Mouse (Mus musculus) kidney, embryonic 15.5 days (tissue): ENCODE measurements around the gene Kcnj4. TPM values are rescaled to one million over a fixed set of nuclear protein-coding genes. Genes with fewer than 3 reads are reported as not detected.
"Not testable (repeated sequence)": the region's sequence is repeated elsewhere in the genome, so short reads cannot be mapped to it uniquely, and the experiment has no call there.

Experiments
- ATAC-seq: fragments of 200-750 bp; cut with Nextera tagmentation; replicated peaks from 2 replicates; pipeline ENCODE4 v1.8.0; 2017; ENCODE audit warnings: moderate TSS enrichment; ENCODE audit not compliant: low FRiP score
- H3K27ac ChIP-seq: fragments of 300-500 bp; sonication (generic); 2 replicates; pipeline ENCODE4 v1.5.1; 2015; ENCODE audit warnings: mild to moderate bottlenecking, inconsistent platforms
- H3K27me3 ChIP-seq: fragments of 300-500 bp; sonication (generic); 2 replicates; pipeline ENCODE4 v1.6.1; 2015; ENCODE audit warnings: inconsistent platforms
- H3K36me3 ChIP-seq: fragments of 300-500 bp; sonication (generic); 2 replicates; pipeline ENCODE4 v1.6.1; 2015; ENCODE audit warnings: inconsistent platforms
- H3K4me1 ChIP-seq: fragments of 300-500 bp; sonication (generic); 2 replicates; pipeline ENCODE4 v1.6.1; 2015; ENCODE audit warnings: inconsistent platforms
- H3K4me2 ChIP-seq: fragments of 300-500 bp; sonication (generic); 2 replicates; pipeline ENCODE4 v1.6.1; 2015; ENCODE audit warnings: moderate library complexity, mild to moderate bottlenecking, inconsistent platforms
- H3K4me3 ChIP-seq: fragments of 300-500 bp; sonication (generic); replicated peaks from 2 replicates; pipeline ENCODE4 v1.5.1; 2015; ENCODE audit warnings: mild to moderate bottlenecking, inconsistent platforms
- H3K9ac ChIP-seq: fragments of 300-500 bp; sonication (generic); 2 replicates; pipeline ENCODE4 v1.6.1; 2015; ENCODE audit warnings: mild to moderate bottlenecking, inconsistent platforms
- H3K9me3 ChIP-seq: fragments of 300-500 bp; sonication (generic); replicated peaks from 2 replicates; pipeline ENCODE4 v1.6.1; 2016; ENCODE audit warnings: inconsistent platforms
- WGBS: fragments of 180-500 bp; shearing (Covaris S2); methylation state at CpG from one replicate; pipeline ENCODE4 v1.1.7; 2015; ENCODE audit warnings: mixed read lengths; 5-methylcytosine and 5-hydroxymethylcytosine counted together
- polyA plus RNA-seq: library from polyadenylated mRNA; unstranded; fragments of >200 nt; fragmentation: Nextera tagmentation; extraction: Ambion mirVana; gene quantifications from 2 replicates; pipeline ENCODE4 v1.2.1, GENCODE M21; 2015

Kcnj4 gene
- polyA plus RNA-seq, 1 experiment from 2014 or later: 0.12 TPM

GRCm38 (mm10) chr15:79471095-79471494 lies 33.9 kb downstream of the Kcnj4 start:
- Histone ChIP-seq H3K4me1 (peaks cover 11% of the 10 kb centered on the region), H3K36me3 (no peaks in the 10 kb centered on the region), H3K4me3 (peak overlapping the region; percentile 34), H3K27me3 (peaks cover 11% of the 10 kb centered on the region), H3K9me3 (no peaks in the 10 kb centered on the region), H3K9ac (no peak overlapping the region), H3K27ac (no peak overlapping the region), H3K4me2 (peak overlapping the region; percentile 50)
- 50% methylated on average over 10 of the region's 10 CpGs for WGBS
- ATAC-seq: no peak

DNA sequence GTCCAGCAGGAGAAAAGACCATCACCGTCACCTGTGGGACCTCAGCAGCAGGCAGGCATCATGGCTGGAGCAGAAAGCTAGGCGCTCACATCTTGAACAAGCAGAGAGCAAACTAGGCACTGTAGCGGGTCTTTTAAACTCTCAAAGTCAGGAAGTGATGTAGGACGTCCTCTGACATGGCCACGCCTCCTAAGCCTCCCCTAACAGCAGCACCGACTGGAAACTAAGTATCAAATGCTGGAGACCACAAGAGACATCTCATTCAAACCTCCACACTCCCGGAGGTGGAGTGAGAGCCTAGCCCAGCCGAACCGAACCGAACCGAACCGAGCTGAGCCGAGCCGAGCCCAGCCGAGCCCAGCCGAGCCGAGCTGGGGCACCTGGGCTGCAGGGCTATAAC lies 34.5 kb downstream of the Kcnj4 start:
- Histone ChIP-seq H3K36me3 (no peaks in the 10 kb centered on the region), H3K4me1 (peaks cover 11% of the 10 kb centered on the region), H3K27me3 (peaks cover 11% of the 10 kb centered on the region), H3K27ac (no peak overlapping the region), H3K4me2 (peak overlapping the region; percentile 50), H3K4me3 (peak overlapping the region; percentile 34), H3K9me3 (no peaks in the 10 kb centered on the region), H3K9ac (no peak overlapping the region)
- 26% methylated on average over 17 of the region's 17 CpGs for WGBS
- no peak for ATAC-seq

DNA sequence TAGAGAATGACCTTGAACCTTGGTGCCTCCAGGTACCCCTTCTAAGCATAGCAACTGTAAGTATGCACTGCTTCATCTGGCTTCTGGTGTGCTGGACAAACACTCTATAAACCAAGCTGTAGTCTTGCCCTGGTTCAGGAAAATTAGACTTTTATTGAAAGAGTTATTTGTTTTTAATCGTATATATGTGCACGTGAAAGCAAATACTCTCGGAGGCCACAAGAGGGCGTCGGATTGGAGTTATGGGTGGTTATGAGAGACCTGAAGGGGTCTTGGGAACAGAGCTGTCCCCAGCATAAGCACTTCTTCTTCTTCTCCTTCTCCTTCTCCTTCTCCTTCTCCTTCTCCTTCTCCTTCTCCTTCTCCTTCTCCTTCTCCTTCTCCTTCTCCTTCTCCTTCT lies 35.5 kb downstream of the Kcnj4 start:
- Histone ChIP-seq H3K4me2 (no peak overlapping the region), H3K27ac (no peak overlapping the region), H3K27me3 (peaks cover 11% of the 10 kb centered on the region), H3K4me1 (peaks cover 12% of the 10 kb centered on the region), H3K9ac (no peak overlapping the region), H3K9me3 (no peaks in the 10 kb centered on the region), H3K36me3 (no peaks in the 10 kb centered on the region), H3K4me3 (no peak overlapping the region)
- WGBS: 67% methylated on average over 5 of the region's 5 CpGs
- ATAC-seq: no peak

DNA sequence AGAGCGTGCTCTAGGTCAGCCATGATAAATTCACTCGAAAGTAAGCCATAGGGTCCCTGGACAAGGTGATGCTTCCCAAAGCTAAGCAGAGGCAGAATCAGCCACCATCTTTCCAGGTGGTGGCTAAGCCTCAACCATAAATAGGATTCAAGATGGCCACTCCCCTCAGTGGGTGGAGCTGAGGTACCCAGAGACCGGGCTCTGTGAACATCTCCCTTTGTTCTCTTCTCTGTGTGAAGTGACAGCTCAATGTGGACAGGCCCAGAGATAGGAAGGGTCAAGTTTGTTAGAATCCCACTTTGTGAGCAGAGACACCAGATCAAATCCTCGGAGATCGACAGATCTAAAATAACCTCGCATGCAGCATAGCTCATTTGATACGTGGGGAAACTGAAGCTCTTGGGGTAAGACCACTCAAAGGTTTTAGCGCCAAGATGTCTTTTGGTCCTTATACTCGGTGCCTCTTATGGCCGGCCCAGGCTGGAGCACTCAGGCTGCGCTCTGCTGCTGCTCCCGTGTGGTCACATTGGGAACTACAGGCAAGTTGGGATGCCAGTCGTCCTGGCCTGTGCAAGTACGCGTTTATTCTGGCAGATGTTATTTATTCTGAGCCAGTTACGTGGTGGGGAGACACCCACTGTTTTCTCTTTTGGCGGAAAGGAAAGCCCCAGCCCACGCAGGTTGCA lies 38.3 kb downstream of the Kcnj4 start:
- no peak overlapping the region for H3K27ac ChIP-seq
- no peak overlapping the region for H3K4me3 ChIP-seq
- H3K9ac ChIP-seq: no peak overlapping the region
- no peaks in the 10 kb centered on the region for H3K36me3 ChIP-seq
- H3K9me3 ChIP-seq: no peaks in the 10 kb centered on the region
- peaks cover 16% of the 10 kb centered on the region for H3K4me1 ChIP-seq
- 0 out of 2 replicates have a peak overlapping the region, but pooled peaks have one; percentile 1 for H3K4me2 ChIP-seq
- H3K27me3 ChIP-seq: peaks cover 37% of the 10 kb centered on the region
- WGBS: 7% methylated on average over 18 of the region's 18 CpGs
- ATAC-seq: peak; percentile 68; the same call in 1 of the 2 replicates

DNA sequence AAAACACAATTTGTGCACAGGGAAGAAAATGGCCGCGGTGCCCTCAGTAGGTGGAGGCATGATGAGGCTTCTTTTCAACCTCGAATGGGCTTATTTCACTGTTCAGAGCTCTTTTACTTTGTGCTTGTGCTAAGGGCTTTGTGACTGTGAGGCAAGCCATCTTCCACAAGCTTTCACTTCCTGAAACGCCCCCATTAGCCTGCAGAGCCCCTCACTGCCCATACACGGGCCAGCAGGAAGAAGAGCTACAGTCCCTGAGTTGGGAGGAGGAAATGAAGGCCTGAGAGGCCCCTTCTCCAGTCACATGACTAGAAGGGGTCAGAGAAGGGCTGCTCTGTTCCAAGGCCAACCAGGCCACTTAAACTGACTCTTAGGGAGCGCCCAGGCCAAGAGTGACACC lies 48.5 kb downstream of the Kcnj4 start:
- Histone ChIP-seq H3K36me3 (no peaks in the 10 kb centered on the region), H3K9ac (no peak overlapping the region), H3K4me3 (no peak overlapping the region), H3K9me3 (no peaks in the 10 kb centered on the region), H3K27me3 (peaks cover 11% of the 10 kb centered on the region), H3K4me1 (peaks cover 25% of the 10 kb centered on the region), H3K27ac (0 out of 2 replicates have a peak overlapping the region, but pooled peaks have one; percentile 27), H3K4me2 (no peak overlapping the region)
- ATAC-seq: no peak
- WGBS: 65% methylated on average over 6 of the region's 6 CpGs

DNA sequence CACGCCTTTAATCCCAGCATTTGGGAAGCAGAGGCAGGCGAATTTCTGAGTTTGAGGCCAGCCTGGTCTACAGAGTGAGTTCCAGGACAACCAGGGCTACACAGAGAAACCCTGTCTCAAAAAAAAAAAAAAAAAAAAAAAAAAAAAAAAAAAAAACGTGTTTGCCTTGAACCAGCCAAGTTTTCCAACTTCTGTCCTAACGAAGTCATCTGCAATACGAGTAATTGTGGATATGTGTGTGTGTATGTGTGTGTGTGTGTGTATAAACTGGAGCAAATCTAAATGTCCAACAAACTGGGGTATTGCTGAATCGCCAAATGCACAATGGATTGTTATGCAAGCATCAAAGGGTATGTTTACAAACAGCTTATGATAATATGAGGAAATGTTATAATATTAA lies 48.9 kb downstream of the Kcnj4 start:
- ATAC-seq, H3K36me3 ChIP-seq, H3K27ac ChIP-seq, H3K9me3 ChIP-seq, H3K9ac ChIP-seq, H3K4me3 ChIP-seq, H3K27me3 ChIP-seq: not testable (repeated sequence)
- Histone ChIP-seq H3K4me1 (peaks cover 25% of the 10 kb centered on the region), H3K4me2 (peak overlapping the region; percentile 73; the same call in 1 of the 2 replicates)
- 51% methylated on average over 6 of the region's 6 CpGs for WGBS

- no peaks in the 10 kb centered on the region for H3K9me3 ChIP-seq
- H3K4me3 ChIP-seq: peak within 1 kb of the TSS; percentile 40
- peaks cover 25% of the 10 kb centered on the region for H3K4me1 ChIP-seq
- peak; percentile 88 for ATAC-seq
- no peaks in the 10 kb centered on the region for H3K36me3 ChIP-seq
- H3K27ac ChIP-seq: no peak within 1 kb of the TSS
- WGBS: 2% methylated on average over 24 of the region's 24 CpGs
- peak within 1 kb of the TSS; percentile 33 for H3K9ac ChIP-seq
- H3K27me3 ChIP-seq: peaks cover 3% of the 10 kb centered on the region; the same call in 1 of the 2 replicates
- H3K4me2 ChIP-seq: peak within 1 kb of the TSS; percentile 73
Observed at GRCm38 (mm10) chr15:79455106-79455810, 49.8 kb downstream of the Kcnj4 start, which contains the start of gene Csnk1e. Gene Csnk1e (minus strand): TSS chr15:79455566.

GRCm38 (mm10) chr15:79453831-79454230 lies 51.2 kb downstream of the Kcnj4 start:
- Histone ChIP-seq H3K4me2 (no peak overlapping the region), H3K4me1 (peaks cover 25% of the 10 kb centered on the region), H3K4me3 (no peak overlapping the region), H3K27ac (no peak overlapping the region), H3K27me3 (peaks cover 3% of the 10 kb centered on the region; the same call in 1 of the 2 replicates), H3K9ac (no peak overlapping the region), H3K36me3 (no peaks in the 10 kb centered on the region), H3K9me3 (no peaks in the 10 kb centered on the region)
- ATAC-seq: no peak
- WGBS: 85% methylated on average over 4 of the region's 4 CpGs

DNA sequence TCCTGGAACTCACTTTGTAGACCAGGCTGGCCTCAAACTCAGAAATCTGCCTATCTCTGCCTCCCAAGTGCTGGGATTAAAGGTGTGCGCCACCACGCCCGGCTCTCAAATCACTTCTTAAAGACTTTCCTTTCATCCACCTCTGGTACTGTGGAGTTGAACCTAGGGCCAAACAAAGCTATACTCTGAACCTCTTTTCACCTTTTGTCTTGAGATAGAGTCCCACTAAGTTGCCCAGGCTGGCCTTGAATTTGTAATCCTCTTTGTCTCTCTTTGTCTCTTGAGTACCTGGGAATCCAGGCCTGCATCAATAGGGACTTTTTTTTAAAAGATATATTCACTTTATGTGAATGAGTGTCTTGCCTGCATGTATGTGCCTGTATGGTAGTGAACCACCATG lies 57.0 kb downstream of the Kcnj4 start:
- H3K9me3 ChIP-seq: no peaks in the 10 kb centered on the region
- 93% methylated on average over 3 of the region's 3 CpGs for WGBS
- H3K4me3 ChIP-seq: no peak overlapping the region
- no peak overlapping the region for H3K9ac ChIP-seq
- no peak overlapping the region for H3K4me2 ChIP-seq
- H3K27me3 ChIP-seq: no peaks in the 10 kb centered on the region
- H3K4me1 ChIP-seq: peaks cover 9% of the 10 kb centered on the region
- no peaks in the 10 kb centered on the region for H3K36me3 ChIP-seq
- no peak overlapping the region for H3K27ac ChIP-seq
- no peak for ATAC-seq

- no peak overlapping the region for H3K27ac ChIP-seq
- no peaks in the 10 kb centered on the region for H3K27me3 ChIP-seq
- H3K4me2 ChIP-seq: no peak overlapping the region
- 81% methylated on average over 8 of the region's 8 CpGs for WGBS
- H3K4me3 ChIP-seq: no peak overlapping the region
- ATAC-seq: no peak
- peaks cover 14% of the 10 kb centered on the region for H3K4me1 ChIP-seq
- H3K9me3 ChIP-seq: no peaks in the 10 kb centered on the region
- no peaks in the 10 kb centered on the region for H3K36me3 ChIP-seq
- H3K9ac ChIP-seq: no peak overlapping the region
Observed at GRCm38 (mm10) chr15:79445786-79446654, 59.0 kb downstream of the Kcnj4 start.

DNA sequence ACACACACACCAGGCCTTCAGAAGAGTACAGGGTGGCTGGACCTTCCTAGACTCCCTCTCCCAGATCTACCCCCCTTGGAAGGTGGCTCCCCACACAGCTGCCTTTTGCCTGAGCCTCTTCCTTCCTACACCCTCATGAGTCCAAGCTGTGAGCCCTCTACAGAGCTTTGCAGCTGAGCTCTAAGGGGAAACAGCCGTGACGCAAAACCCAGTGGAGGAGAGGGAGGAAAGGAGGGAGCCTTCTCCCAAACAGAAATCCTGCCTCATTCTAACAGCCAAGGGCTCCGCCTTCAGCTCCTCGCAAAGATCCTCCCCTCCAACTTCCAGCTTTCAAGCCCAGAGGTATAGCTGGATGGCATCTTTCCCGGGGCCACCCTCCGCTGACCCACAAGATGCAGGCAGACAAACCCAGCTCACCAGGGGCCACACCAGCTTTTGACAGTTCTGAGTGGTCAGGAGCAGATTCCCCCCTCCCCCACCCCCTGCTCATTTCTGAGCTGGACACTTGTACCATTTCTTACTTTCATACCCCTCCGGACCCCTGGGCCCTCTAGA lies 61.1 kb downstream of the Kcnj4 start:
- Histone ChIP-seq H3K9me3 (no peaks in the 10 kb centered on the region), H3K4me3 (no peak overlapping the region), H3K4me1 (peaks cover 35% of the 10 kb centered on the region), H3K4me2 (no peak overlapping the region), H3K36me3 (no peaks in the 10 kb centered on the region), H3K27me3 (no peaks in the 10 kb centered on the region), H3K9ac (no peak overlapping the region), H3K27ac (no peak overlapping the region)
- no peak for ATAC-seq
- WGBS: 60% methylated on average over 7 of the region's 7 CpGs
